Mouse (Mus musculus) liver, embryonic 12.5 days (tissue): ENCODE results near the gene Tbp. TPM values are rescaled to one million over a fixed set of nuclear protein-coding genes. Genes with fewer than 3 reads are reported as not detected.

ENCODE experiments used
- ATAC-seq: fragments of 200-750 bp; cut with Nextera tagmentation; 2 replicates; pipeline ENCODE4 v1.8.0; 2017; ENCODE audit warnings: moderate number of reproducible peaks, mild to moderate bottlenecking, moderate library complexity
- H3K27ac ChIP-seq: fragments of 300-500 bp; sonication (generic); 2 replicates; pipeline ENCODE4 v1.5.1; 2016; ENCODE audit warnings: mild to moderate bottlenecking
- H3K27me3 ChIP-seq: fragments of 300-500 bp; sonication (generic); replicated peaks from 2 replicates; pipeline ENCODE4 v1.6.1; 2016; ENCODE audit warnings: mild to moderate bottlenecking, moderate library complexity
- H3K36me3 ChIP-seq: fragments of 300-500 bp; sonication (generic); 2 replicates; pipeline ENCODE4 v1.6.1; 2016; ENCODE audit warnings: mild to moderate bottlenecking, moderate library complexity
- H3K4me1 ChIP-seq: fragments of 300-500 bp; sonication (generic); 2 replicates; pipeline ENCODE4 v1.6.1; 2016
- H3K4me2 ChIP-seq: fragments of 300-500 bp; sonication (generic); 2 replicates; pipeline ENCODE4 v1.6.1; 2016; ENCODE audit warnings: mild to moderate bottlenecking, moderate library complexity
- H3K4me3 ChIP-seq: fragments of 300-500 bp; sonication (generic); 2 replicates; pipeline ENCODE4 v1.5.1; 2016; ENCODE audit warnings: mild to moderate bottlenecking, moderate library complexity
- H3K9ac ChIP-seq: fragments of 300-500 bp; sonication (generic); 2 replicates; pipeline ENCODE4 v1.6.1; 2016; ENCODE audit warnings: mild to moderate bottlenecking, moderate library complexity
- H3K9me3 ChIP-seq: fragments of 300-500 bp; sonication (generic); replicated peaks from 2 replicates; pipeline ENCODE4 v1.6.1; 2016; ENCODE audit warnings: mild to moderate bottlenecking, moderate library complexity
- WGBS: fragments of 180-500 bp; shearing (Covaris S2); methylation state at CpG from one replicate; pipeline ENCODE4 v1.1.7; 2016; ENCODE audit not compliant: insufficient replicate concordance; 5-methylcytosine and 5-hydroxymethylcytosine counted together
- polyA plus RNA-seq: library from polyadenylated mRNA; unstranded; fragments of >200 nt; fragmentation: Nextera tagmentation; extraction: Ambion mirVana; gene quantifications from 2 replicates; pipeline ENCODE4 v1.2.1, GENCODE M21; 2016

Gene Tbp
- polyA plus RNA-seq, 1 experiment from 2014 or later = 28.2 TPM

GRCm38 (mm10) chr17:15546440-15546839 lies 46.8 kb downstream of the Tbp start:
- Histone ChIP-seq H3K27me3 (no peaks in the 10 kb centered on the region), H3K4me2 (no peak overlapping the region), H3K9ac (no peak overlapping the region), H3K4me3 (no peak overlapping the region), H3K27ac (no peak overlapping the region), H3K36me3 (no peaks in the 10 kb centered on the region), H3K4me1 (no peaks in the 10 kb centered on the region), H3K9me3 (0 out of 2 replicates have a peak, but pooled peaks cover 5% of the 10 kb centered on the region)
- WGBS = 48% methylated on average over 4 of the region's 4 CpGs
- no peak for ATAC-seq

- Histone ChIP-seq H3K27ac (no peak overlapping the region), H3K9ac (no peak overlapping the region), H3K27me3 (no peaks in the 10 kb centered on the region), H3K9me3 (no peaks in the 10 kb centered on the region), H3K36me3 (no peaks in the 10 kb centered on the region), H3K4me3 (no peak overlapping the region), H3K4me2 (no peak overlapping the region), H3K4me1 (no peaks in the 10 kb centered on the region)
- 68% methylated on average over 1 of the region's 1 CpGs for WGBS
- no peak for ATAC-seq
These were observed 50.0 kb downstream of the Tbp start for GRCm38 (mm10) chr17:15549713-15550112.

- 69% methylated on average over 2 of the region's 2 CpGs for WGBS
- H3K4me3 ChIP-seq = no peak overlapping the region
- no peak overlapping the region for H3K4me2 ChIP-seq
- H3K4me1 ChIP-seq = peaks cover 11% of the 10 kb centered on the region
- no peak overlapping the region for H3K27ac ChIP-seq
- no peak overlapping the region for H3K9ac ChIP-seq
- no peaks in the 10 kb centered on the region for H3K9me3 ChIP-seq
- no peak for ATAC-seq
- peaks cover 14% of the 10 kb centered on the region for H3K27me3 ChIP-seq
- H3K36me3 ChIP-seq = no peaks in the 10 kb centered on the region
These were observed 60.3 kb downstream of the Tbp start for GRCm38 (mm10) chr17:15559946-15560345.

- Histone ChIP-seq H3K4me3 (peak within 1 kb of the TSS; percentile 73), H3K9ac (peak within 1 kb of the TSS; percentile 71), H3K9me3 (no peaks in the 10 kb centered on the region), H3K4me2 (peak within 1 kb of the TSS; percentile 92), H3K27ac (peak within 1 kb of the TSS; percentile 81), H3K36me3 (no peaks in the 10 kb centered on the region), H3K27me3 (peaks cover 11% of the 10 kb centered on the region), H3K4me1 (peaks cover 13% of the 10 kb centered on the region)
- ATAC-seq = peak; percentile 99
- whole genome bisulfite sequencing = under 1% methylated on average over 43 of the region's 43 CpGs
These were observed 64.6 kb downstream of the Tbp start, which contains the start of gene Prdm9 for GRCm38 (mm10) chr17:15564014-15564927. Prdm9 (minus strand) TSS chr17:15564354.

GRCm38 (mm10) chr17:15564928-15565300 lies 65.2 kb downstream of the Tbp start:
- peaks cover 13% of the 10 kb centered on the region for H3K4me1 ChIP-seq
- WGBS = 42% methylated on average over 12 of the region's 12 CpGs
- ATAC-seq = no peak
- H3K27ac ChIP-seq = no peak overlapping the region
- H3K4me3 ChIP-seq = peak overlapping the region; percentile 73
- no peaks in the 10 kb centered on the region for H3K9me3 ChIP-seq
- no peak overlapping the region for H3K9ac ChIP-seq
- no peaks in the 10 kb centered on the region for H3K36me3 ChIP-seq
- H3K4me2 ChIP-seq = peak overlapping the region; percentile 92
- peaks cover 11% of the 10 kb centered on the region for H3K27me3 ChIP-seq

GRCm38 (mm10) chr17:15566908-15567307 lies 67.2 kb downstream of the Tbp start:
- H3K9me3 ChIP-seq = no peaks in the 10 kb centered on the region
- no peak overlapping the region for H3K9ac ChIP-seq
- H3K36me3 ChIP-seq = no peaks in the 10 kb centered on the region
- no peak overlapping the region for H3K27ac ChIP-seq
- peaks cover 13% of the 10 kb centered on the region for H3K4me1 ChIP-seq
- H3K4me2 ChIP-seq = no peak overlapping the region
- WGBS = 55% methylated on average over 5 of the region's 5 CpGs
- no peak overlapping the region for H3K4me3 ChIP-seq
- no peak for ATAC-seq
- peaks cover 11% of the 10 kb centered on the region for H3K27me3 ChIP-seq

- 40% methylated on average over 1 of the region's 1 CpGs for WGBS
- Histone ChIP-seq H3K9me3 (no peaks in the 10 kb centered on the region), H3K9ac (no peak overlapping the region), H3K4me3 (no peak overlapping the region), H3K4me1 (no peaks in the 10 kb centered on the region; the same call in 1 of the 2 replicates), H3K27ac (no peak overlapping the region), H3K36me3 (no peaks in the 10 kb centered on the region), H3K27me3 (peaks cover 51% of the 10 kb centered on the region), H3K4me2 (no peak overlapping the region)
- no peak for ATAC-seq
These were observed 75.4 kb downstream of the Tbp start for GRCm38 (mm10) chr17:15575056-15575455.

- under 1% methylated on average over 32 of the region's 32 CpGs for WGBS
- H3K27ac ChIP-seq = no peak overlapping the region
- H3K9me3 ChIP-seq = no peaks in the 10 kb centered on the region
- no peak overlapping the region for H3K9ac ChIP-seq
- H3K4me1 ChIP-seq = no peaks in the 10 kb centered on the region; the same call in 1 of the 2 replicates
- no peak for ATAC-seq
- H3K36me3 ChIP-seq = no peaks in the 10 kb centered on the region
- H3K4me3 ChIP-seq = peak overlapping the region; percentile 21
- H3K4me2 ChIP-seq = peak overlapping the region; percentile 57
- peaks cover 51% of the 10 kb centered on the region for H3K27me3 ChIP-seq
These were observed 77.6 kb downstream of the Tbp start for GRCm38 (mm10) chr17:15577291-15577694.

Other genes starting within 250 kb of the Tbp start
- 1.5 and 1.7 TPM in 2 replicates for gene Dll1, start 123.0 kb upstream of the Tbp start, polyA plus RNA-seq
- 8.6 and 8.9 TPM in 2 replicates for gene Fam120b, start 103.7 kb upstream of the Tbp start, polyA plus RNA-seq
- 175 and 181 TPM in 2 replicates for gene Psmb1, start 137 bp upstream of the Tbp start, polyA plus RNA-seq
- gene Pdcd2, start 27.4 kb downstream of the Tbp start, polyA plus RNA-seq = 39.2 and 39.8 TPM in 2 replicates
- 0.80 and 0.83 TPM in 2 replicates for gene Prdm9, start 64.5 kb downstream of the Tbp start, polyA plus RNA-seq
- gene Chd1, start 205.1 kb downstream of the Tbp start, polyA plus RNA-seq = 28.5 and 31.5 TPM in 2 replicates